Mouse (Mus musculus) liver, embryonic 14.5 days (tissue): ENCODE results near the gene Lce1i.
"Not testable (repeated sequence)": the region's sequence is repeated elsewhere in the genome, so short reads cannot be mapped to it uniquely, and the experiment has no call there.

Experiments
- CTCF ChIP-seq: IDR thresholded peaks from 2 replicates; pipeline ENCODE4 v1.5.1; 2016; ENCODE audit warnings: antibody characterized with exemption, low read depth, control low read depth
- EP300 ChIP-seq: IDR thresholded peaks from 2 replicates; pipeline ENCODE4 v1.6.1; 2016; ENCODE audit warnings: antibody characterized with exemption, low read depth

GRCm38 (mm10) chr3:92816036-92816435, 37.3 kb upstream of the Lce1i start:
- TF ChIP-seq CTCF, EP300: not testable (repeated sequence)
